Mouse (Mus musculus): ENCODE data around the gene Cpne4. TPM values are rescaled to one million over a fixed set of nuclear protein-coding genes. Genes with fewer than 3 reads are reported as not detected.

Gene Cpne4
- polyA plus RNA-seq, 1 experiment from 2014 or later: not detected

- Histone ChIP-seq H3K27me3 (ENCODE audit: low read depth, poor library complexity, severe bottlenecking) (no peaks in the 10 kb centered on the region), H3K4me3 (no peak overlapping the region), H3K27ac (no peak overlapping the region), H3K4me1 (no peaks in the 10 kb centered on the region), H3K36me3 (no peaks in the 10 kb centered on the region), H3K9me3 (replicated peaks) (no peaks in the 10 kb centered on the region)
- no peak for DNase-seq (ENCODE audit: low spot score)
- 79% methylated on average over 2 of the region's 2 CpGs for whole genome bisulfite sequencing
Observed at GRCm38 (mm10) chr9:104913327-104913726, 366.2 kb downstream of the Cpne4 start.

DNA sequence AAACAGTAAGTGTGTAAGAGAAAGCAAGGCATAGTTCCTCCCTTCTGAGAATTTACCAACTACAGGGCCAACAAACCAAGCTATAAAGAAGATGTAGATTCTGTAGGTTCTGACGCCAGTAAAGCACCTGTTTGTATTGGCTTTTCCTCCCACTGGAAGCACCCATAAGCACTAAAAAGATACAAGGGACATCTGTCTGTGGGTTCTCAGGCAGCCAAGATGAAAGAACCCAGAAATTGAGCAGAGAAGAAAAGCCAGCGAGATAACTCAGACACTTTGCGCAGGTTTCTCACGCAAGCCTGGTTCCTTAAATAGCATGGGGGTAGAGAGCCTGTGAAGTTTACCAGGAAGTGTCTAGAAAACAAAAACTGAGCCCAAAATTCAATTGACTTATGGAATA lies 374.1 kb downstream of the Cpne4 start:
- Histone ChIP-seq H3K4me3 (no peak overlapping the region), H3K4me1 (no peaks in the 10 kb centered on the region), H3K27ac (no peak overlapping the region), H3K36me3 (no peaks in the 10 kb centered on the region), H3K9me3 (replicated peaks) (no peaks in the 10 kb centered on the region), H3K27me3 (ENCODE audit: low read depth, poor library complexity, severe bottlenecking) (no peaks in the 10 kb centered on the region)
- no peak for DNase-seq (ENCODE audit: low spot score)
- WGBS: 93% methylated on average over 4 of the region's 4 CpGs

GRCm38 (mm10) chr9:104922051-104922450 lies 375.0 kb downstream of the Cpne4 start:
- no peak for DNase-seq (ENCODE audit: low spot score)
- Histone ChIP-seq H3K27ac (no peak overlapping the region), H3K27me3 (ENCODE audit: low read depth, poor library complexity, severe bottlenecking) (no peaks in the 10 kb centered on the region), H3K36me3 (no peaks in the 10 kb centered on the region), H3K4me3 (no peak overlapping the region), H3K9me3 (replicated peaks) (no peaks in the 10 kb centered on the region), H3K4me1 (no peaks in the 10 kb centered on the region)
- 82% methylated on average over 2 of the region's 2 CpGs for WGBS

- H3K27ac ChIP-seq: no peak overlapping the region
- WGBS: 80% methylated on average over 9 of the region's 9 CpGs
- DNase-seq (ENCODE audit: low spot score): no peak
- no peak overlapping the region for H3K4me3 ChIP-seq
- no peaks in the 10 kb centered on the region for H3K9me3 ChIP-seq (replicated peaks)
- no peaks in the 10 kb centered on the region for H3K36me3 ChIP-seq
- H3K27me3 ChIP-seq (ENCODE audit: low read depth, poor library complexity, severe bottlenecking): no peaks in the 10 kb centered on the region
- H3K4me1 ChIP-seq: no peaks in the 10 kb centered on the region
Observed at GRCm38 (mm10) chr9:104928806-104929205, 381.7 kb downstream of the Cpne4 start.

- no peaks in the 10 kb centered on the region for H3K4me1 ChIP-seq
- H3K4me3 ChIP-seq: no peak overlapping the region
- no peaks in the 10 kb centered on the region for H3K36me3 ChIP-seq
- DNase-seq (ENCODE audit: low spot score): no peak
- H3K27me3 ChIP-seq (ENCODE audit: low read depth, poor library complexity, severe bottlenecking): no peaks in the 10 kb centered on the region
- no peaks in the 10 kb centered on the region for H3K9me3 ChIP-seq (replicated peaks)
- WGBS: 90% methylated on average over 4 of the region's 4 CpGs
- no peak overlapping the region for H3K27ac ChIP-seq
Observed at GRCm38 (mm10) chr9:104940389-104940788, 393.3 kb downstream of the Cpne4 start.

DNA sequence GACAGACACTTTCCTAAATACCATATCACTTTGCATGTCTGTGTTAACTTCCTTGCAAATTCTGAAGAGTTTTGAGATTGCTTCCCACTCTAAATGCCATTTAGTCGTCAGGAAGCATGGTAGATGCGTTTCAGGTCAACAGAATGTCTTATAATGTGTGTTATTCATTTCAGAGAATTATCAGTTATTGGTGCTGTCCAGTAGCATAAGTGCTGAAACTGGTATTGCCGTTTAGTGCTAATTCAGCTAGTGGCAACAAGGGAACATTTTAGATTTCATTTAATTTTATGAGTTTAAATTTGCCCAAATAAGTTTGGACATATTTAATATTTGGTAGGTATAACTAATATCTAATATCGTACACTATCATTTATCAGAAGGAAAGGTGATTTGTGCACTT lies 403.5 kb downstream of the Cpne4 start:
- no peak for DNase-seq (ENCODE audit: low spot score)
- H3K4me3 ChIP-seq: no peak overlapping the region
- no peaks in the 10 kb centered on the region for H3K27me3 ChIP-seq (ENCODE audit: low read depth, poor library complexity, severe bottlenecking)
- H3K36me3 ChIP-seq: no peaks in the 10 kb centered on the region
- no peaks in the 10 kb centered on the region for H3K4me1 ChIP-seq
- no peak overlapping the region for H3K27ac ChIP-seq
- H3K9me3 ChIP-seq (replicated peaks): no peaks in the 10 kb centered on the region
- 76% methylated on average over 4 of the region's 4 CpGs for WGBS

- H3K36me3 ChIP-seq: no peaks in the 10 kb centered on the region
- H3K4me1 ChIP-seq: no peaks in the 10 kb centered on the region
- 80% methylated on average over 3 of the region's 3 CpGs for WGBS
- no peaks in the 10 kb centered on the region for H3K27me3 ChIP-seq (ENCODE audit: low read depth, poor library complexity, severe bottlenecking)
- H3K27ac ChIP-seq: no peak overlapping the region
- no peaks in the 10 kb centered on the region for H3K9me3 ChIP-seq (replicated peaks)
- H3K4me3 ChIP-seq: no peak overlapping the region
- DNase-seq (ENCODE audit: low spot score): no peak
Observed at GRCm38 (mm10) chr9:104952176-104952575, 405.1 kb downstream of the Cpne4 start.

- H3K9me3 ChIP-seq (replicated peaks): no peaks in the 10 kb centered on the region
- DNase-seq (ENCODE audit: low spot score): no peak
- no peaks in the 10 kb centered on the region for H3K4me1 ChIP-seq
- H3K4me3 ChIP-seq: no peak overlapping the region
- 93% methylated on average over 7 of the region's 7 CpGs for WGBS
- no peaks in the 10 kb centered on the region for H3K27me3 ChIP-seq (ENCODE audit: low read depth, poor library complexity, severe bottlenecking)
- H3K27ac ChIP-seq: no peak overlapping the region
- no peaks in the 10 kb centered on the region for H3K36me3 ChIP-seq
Observed at GRCm38 (mm10) chr9:104972828-104973227, 425.7 kb downstream of the Cpne4 start.

DNA sequence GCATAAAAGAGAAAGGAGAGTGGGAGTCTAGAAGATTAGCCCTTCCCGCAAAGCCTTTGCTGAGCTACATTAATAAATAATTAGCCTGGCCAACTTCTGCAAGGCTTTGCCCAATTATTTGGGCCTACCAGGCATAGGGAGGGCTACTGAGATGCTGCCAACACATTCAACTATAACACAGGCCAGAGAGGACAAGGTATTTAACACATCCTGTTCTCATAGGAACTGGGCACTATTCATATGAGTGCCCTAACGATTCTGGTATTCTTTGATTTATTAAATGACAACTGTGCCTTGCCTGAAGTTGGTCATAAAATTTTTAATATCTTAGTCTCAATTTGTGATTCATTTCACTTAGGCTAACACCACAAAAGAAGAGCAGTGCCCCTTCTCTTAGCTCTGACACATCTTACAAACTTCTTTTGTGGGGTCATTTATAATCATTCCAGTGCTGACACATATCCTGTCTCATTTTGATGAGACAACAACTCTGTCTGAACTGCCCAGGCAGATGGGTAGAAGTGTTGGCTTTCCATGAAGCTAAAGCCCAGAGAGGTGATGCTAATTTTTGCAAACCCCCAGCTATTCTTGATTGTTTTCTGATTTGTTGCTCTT lies 435.0 kb downstream of the Cpne4 start:
- Histone ChIP-seq H3K27me3 (ENCODE audit: low read depth, poor library complexity, severe bottlenecking) (no peaks in the 10 kb centered on the region), H3K4me1 (no peaks in the 10 kb centered on the region), H3K4me3 (no peak overlapping the region), H3K9me3 (replicated peaks) (no peaks in the 10 kb centered on the region), H3K27ac (no peak overlapping the region), H3K36me3 (no peaks in the 10 kb centered on the region)
- WGBS: 90% methylated on average over 2 of the region's 2 CpGs
- no peak for DNase-seq (ENCODE audit: low spot score)

DNA sequence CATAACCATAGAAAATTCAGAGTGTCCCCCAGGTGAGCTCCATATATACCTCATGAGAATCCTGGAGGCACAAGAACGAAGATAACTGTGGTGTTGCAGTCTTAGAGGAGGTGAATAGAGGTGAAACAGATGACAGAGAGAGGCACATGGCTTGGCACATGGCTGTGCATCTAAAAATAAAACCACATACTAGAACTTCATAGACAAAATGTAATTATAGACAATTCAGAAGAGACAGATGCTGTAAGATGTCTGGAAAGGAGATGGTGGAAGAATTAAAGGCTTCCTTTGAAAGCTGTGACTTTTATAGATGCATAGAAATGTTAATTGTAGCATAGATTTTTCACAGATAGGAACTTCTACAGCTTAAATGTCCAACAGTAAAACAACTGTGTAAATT lies 451.1 kb downstream of the Cpne4 start:
- Histone ChIP-seq H3K27me3 (ENCODE audit: low read depth, poor library complexity, severe bottlenecking) (no peaks in the 10 kb centered on the region), H3K4me3 (no peak overlapping the region), H3K36me3 (no peaks in the 10 kb centered on the region), H3K27ac (no peak overlapping the region), H3K9me3 (replicated peaks) (no peaks in the 10 kb centered on the region), H3K4me1 (no peaks in the 10 kb centered on the region)
- 68% methylated on average over 1 of the region's 1 CpGs for WGBS
- DNase-seq (ENCODE audit: low spot score): no peak

- Histone ChIP-seq H3K27ac (no peak overlapping the region), H3K27me3 (ENCODE audit: low read depth, poor library complexity, severe bottlenecking) (no peaks in the 10 kb centered on the region), H3K9me3 (replicated peaks) (no peaks in the 10 kb centered on the region), H3K4me1 (0 out of 2 replicates have a peak, but pooled peaks cover 3% of the 10 kb centered on the region), H3K4me3 (no peak overlapping the region), H3K36me3 (no peaks in the 10 kb centered on the region)
- WGBS: 42% methylated on average over 2 of the region's 2 CpGs
- no peak for DNase-seq (ENCODE audit: low spot score)
Observed at GRCm38 (mm10) chr9:105010721-105011120, 463.6 kb downstream of the Cpne4 start.

GRCm38 (mm10) chr9:105018186-105018585 lies 471.1 kb downstream of the Cpne4 start:
- DNase-seq (ENCODE audit: low spot score): no peak
- Histone ChIP-seq H3K9me3 (replicated peaks) (no peaks in the 10 kb centered on the region), H3K36me3 (no peaks in the 10 kb centered on the region), H3K4me1 (no peaks in the 10 kb centered on the region), H3K27ac (no peak overlapping the region), H3K4me3 (no peak overlapping the region), H3K27me3 (ENCODE audit: low read depth, poor library complexity, severe bottlenecking) (no peaks in the 10 kb centered on the region)
- WGBS: 97% methylated on average over 7 of the region's 7 CpGs

- no peaks in the 10 kb centered on the region for H3K4me1 ChIP-seq
- 77% methylated on average over 3 of the region's 3 CpGs for WGBS
- DNase-seq (ENCODE audit: low spot score): no peak
Observed at GRCm38 (mm10) chr9:105028311-105028710, 481.2 kb downstream of the Cpne4 start.

GRCm38 (mm10) chr9:105032572-105032971 lies 485.5 kb downstream of the Cpne4 start:
- no peaks in the 10 kb centered on the region for H3K9me3 ChIP-seq (replicated peaks)
- H3K27me3 ChIP-seq (ENCODE audit: low read depth, poor library complexity, severe bottlenecking): no peaks in the 10 kb centered on the region
- no peaks in the 10 kb centered on the region for H3K4me1 ChIP-seq
- no peak overlapping the region for H3K4me3 ChIP-seq
- WGBS: 91% methylated on average over 9 of the region's 9 CpGs
- no peaks in the 10 kb centered on the region for H3K36me3 ChIP-seq
- H3K27ac ChIP-seq: no peak overlapping the region
- no peak for DNase-seq (ENCODE audit: low spot score)

More at GRCm38 (mm10) chr9:105028311-105028710, 481.2 kb downstream of the Cpne4 start:
- H3K9me3 ChIP-seq (replicated peaks): no peaks in the 10 kb centered on the region
- no peak overlapping the region for H3K27ac ChIP-seq
- no peaks in the 10 kb centered on the region for H3K27me3 ChIP-seq (ENCODE audit: low read depth, poor library complexity, severe bottlenecking)
- H3K4me3 ChIP-seq: no peak overlapping the region
- no peaks in the 10 kb centered on the region for H3K36me3 ChIP-seq
